Mouse (Mus musculus): Measurements from ENCODE around the gene 1700123O20Rik.

1700123O20Rik gene

GRCm38 (mm10) chr14:54724049-54724448 is 38.0 kb downstream of the 1700123O20Rik start:
- DNase-seq (ENCODE audit: low read depth): no peak

- no peak for DNase-seq (ENCODE audit: low read depth)
Observed at GRCm38 (mm10) chr14:54727565-54727964, 41.5 kb downstream of the 1700123O20Rik start.

- no peak for DNase-seq (ENCODE audit: low read depth)
Observed at GRCm38 (mm10) chr14:54728823-54729653, 43.0 kb downstream of the 1700123O20Rik start.

- DNase-seq (ENCODE audit: low read depth): no peak
Observed at GRCm38 (mm10) chr14:54730305-54730704, 44.3 kb downstream of the 1700123O20Rik start.

- no peak for DNase-seq (ENCODE audit: low read depth)
Observed at GRCm38 (mm10) chr14:54732206-54732605, 46.2 kb downstream of the 1700123O20Rik start.

GRCm38 (mm10) chr14:54734004-54734403 is 48.0 kb downstream of the 1700123O20Rik start:
- DNase-seq (ENCODE audit: low read depth): no peak

GRCm38 (mm10) chr14:54735221-54735620 is 49.2 kb downstream of the 1700123O20Rik start:
- DNase-seq (ENCODE audit: low read depth): no peak

- DNase-seq (ENCODE audit: low read depth): no peak
Observed at GRCm38 (mm10) chr14:54736555-54737552, 50.8 kb downstream of the 1700123O20Rik start.

- DNase-seq (ENCODE audit: low read depth): no peak
Observed at GRCm38 (mm10) chr14:54737634-54738033, 51.6 kb downstream of the 1700123O20Rik start.

Data from c-Kit-positive CD71-positive TER-119-negative erythroid progenitor cells, embryonic 14.5 days (primary cell).